19 mouse cellular contexts compared by ENCODE assay signal in genomic region chr4:148380562-148380961, GRCm38 (mm10).
DNase-seq lines count a peak whose midpoint lies in the region; ATAC-seq and TF ChIP-seq lines count a peak whose summit lies in the region.
"Had no signal": no experiment of that assay in that cellular context is flagged by ENCODE, and none has a peak within 500 bp of the region (broad histone marks: within the 10 kb centered on the region; RNA-seq: fewer than 3 reads in every experiment).

No protein-coding gene starts in this region.

- no peaks in the 10 kb centered on the region for H3K36me3 ChIP-seq in heart, adult 2 months (ENCODE audit: control insufficient read depth, insufficient read depth, low read length)
- no peaks in the 10 kb centered on the region for H3K36me3 ChIP-seq in heart, embryonic 11.5 days (ENCODE audit: control insufficient read depth, insufficient read depth, low read length)
- H3K36me3 ChIP-seq in liver, embryonic 14.5 days (replicated peaks; ENCODE audit: control insufficient read depth, insufficient read depth, low read depth): no peaks in the 10 kb centered on the region
- H3K36me3 ChIP-seq in liver, embryonic 12.5 days: no peaks in the 10 kb centered on the region
- H3K36me3 ChIP-seq: heart, embryonic 10.5 days; limb, embryonic 12.5 days; liver, embryonic 13.5 days had no signal

- H3K79me2 ChIP-seq in heart, adult 2 months (replicated peaks; ENCODE audit: control insufficient read depth, insufficient read depth, low read length): no peaks in the 10 kb centered on the region

- no peak for TF ChIP-seq POLR2A in heart, adult 2 months (IDR thresholded peaks at IDR 0.05; ENCODE audit: insufficient read depth, low read depth, low read length)

- no peak for TF ChIP-seq EP300 in heart, adult 2 months (IDR thresholded peaks at IDR 0.05; ENCODE audit: insufficient read depth, low read depth, low read length)
- no peak for TF ChIP-seq EP300 in liver, embryonic 14.5 days (IDR thresholded peaks at IDR 0.05; ENCODE audit: low read depth)

- no peak for ATAC-seq in heart, embryonic 11.5 days (replicated peaks; ENCODE audit: insufficient number of reproducible peaks, low FRiP score, low TSS enrichment)
- ATAC-seq in liver, embryonic 14.5 days (ENCODE audit: insufficient read depth): no peak
- ATAC-seq in liver, embryonic 12.5 days: no peak
- ATAC-seq: hindbrain, embryonic 16.5 days had no signal

- peaks cover 4% of the 10 kb centered on the region; the same call in 1 of the 2 replicates for H3K4me1 ChIP-seq in heart, adult 2 months (ENCODE audit: control insufficient read depth, insufficient read depth, low read length)
- H3K4me1 ChIP-seq in heart, embryonic 11.5 days (ENCODE audit: control insufficient read depth, insufficient read depth, low read length): peaks cover 4% of the 10 kb centered on the region; the same call in 1 of the 2 replicates
- H3K4me1 ChIP-seq in liver, embryonic 14.5 days (replicated peaks; ENCODE audit: control insufficient read depth in 2 of 2, insufficient read depth in 2 of 2, low read length in 1 of 2): no peaks in the 10 kb centered on the region
- no peaks in the 10 kb centered on the region for H3K4me1 ChIP-seq in liver, embryonic 12.5 days
- H3K4me1 ChIP-seq: liver, embryonic 13.5 days had no signal

- no peak overlapping the region for H3K27ac ChIP-seq in heart, adult 2 months
- no peak overlapping the region for H3K27ac ChIP-seq in heart, embryonic 11.5 days (ENCODE audit: low read depth, low read length)
- H3K27ac ChIP-seq in liver, embryonic 14.5 days: no peak overlapping the region
- H3K27ac ChIP-seq in liver, embryonic 12.5 days: no peak overlapping the region
- H3K27ac ChIP-seq: gastrocnemius, adult 2 months; heart, embryonic 10.5 days; kidney, postnatal 0 days; limb, embryonic 12.5 days; liver, embryonic 13.5 days; macrophage had no signal

- H3K27me3 ChIP-seq in heart, adult 2 months (ENCODE audit: control insufficient read depth, insufficient read depth, low read length): no peaks in the 10 kb centered on the region
- no peaks in the 10 kb centered on the region for H3K27me3 ChIP-seq in heart, embryonic 11.5 days (ENCODE audit: control insufficient read depth, insufficient read depth, low read length)
- no peaks in the 10 kb centered on the region for H3K27me3 ChIP-seq in liver, embryonic 14.5 days (ENCODE audit: control insufficient read depth, insufficient read depth, low read length)
- 0 out of 2 replicates have a peak, but pooled peaks cover 5% of the 10 kb centered on the region for H3K27me3 ChIP-seq in liver, embryonic 12.5 days (replicated peaks)
- H3K27me3 ChIP-seq: limb, embryonic 12.5 days; liver, embryonic 13.5 days had no signal

- H3K4me2 ChIP-seq in heart, embryonic 11.5 days: no peak overlapping the region
- H3K4me2 ChIP-seq in liver, embryonic 14.5 days (ENCODE audit: low read depth): no peak overlapping the region
- H3K4me2 ChIP-seq in liver, embryonic 12.5 days: no peak overlapping the region
- H3K4me2 ChIP-seq: limb, embryonic 12.5 days; liver, embryonic 13.5 days had no signal

- intact Hi-C loops in heart, adult 2 months (cut with DNase I): no loop called here

- no peak overlapping the region for H3K9ac ChIP-seq in heart, adult 2 months (ENCODE audit: low read depth, low read length)
- H3K9ac ChIP-seq in heart, embryonic 11.5 days (ENCODE audit: low read depth, low read length): no peak overlapping the region
- H3K9ac ChIP-seq in liver, embryonic 14.5 days (replicated peaks): no peak overlapping the region
- H3K9ac ChIP-seq in liver, embryonic 12.5 days: no peak overlapping the region
- H3K9ac ChIP-seq: limb, embryonic 12.5 days; liver, embryonic 13.5 days had no signal

- WGBS in heart, adult 2 months: 87% methylated on average over 6 of the region's 6 CpGs
- WGBS in heart, embryonic 11.5 days (ENCODE audit: insufficient replicate concordance): 82% methylated on average over 6 of the region's 6 CpGs
- WGBS in liver, embryonic 14.5 days (ENCODE audit: insufficient replicate concordance): 70% methylated on average over 6 of the region's 6 CpGs
- 65% methylated on average over 6 of the region's 6 CpGs for WGBS in liver, embryonic 12.5 days (ENCODE audit: insufficient replicate concordance)

- no peaks in the 10 kb centered on the region for H3K9me3 ChIP-seq in heart, embryonic 11.5 days (replicated peaks; ENCODE audit: control insufficient read depth, low read length)
- H3K9me3 ChIP-seq in liver, embryonic 14.5 days (ENCODE audit: control insufficient read depth, low read length): no peaks in the 10 kb centered on the region
- H3K9me3 ChIP-seq in liver, embryonic 12.5 days (replicated peaks): no peaks in the 10 kb centered on the region
- H3K9me3 ChIP-seq: heart, embryonic 10.5 days had no signal

- no peak for DNase-seq in heart, adult 2 months
- DNase-seq in liver, embryonic 14.5 days (ENCODE audit: low read depth in 3 of 3, low spot score in 3 of 3): no peak
- DNase-seq in A20 (ENCODE audit: low read depth, low spot score) (peak; percentile 26), R1 (ENCODE audit: low read depth, low spot score) (peak; percentile 61)
- no peak for DNase-seq in right cerebral cortex, postnatal 10 days (ENCODE audit: low spot score in 2 of 2)
- no peak for DNase-seq in gastrocnemius, postnatal 4 days (ENCODE audit: low spot score in 2 of 2)
- DNase-seq: cerebellum, adult 18-20 months; gastrocnemius, adult 2 months; kidney, adult 11 months; liver, embryonic 13.5 days; right cerebral cortex, postnatal 25 days; spleen, adult 18-20 months had no signal

- peak; percentile 25; the same call in 1 of the 2 replicates for TF ChIP-seq CTCF in heart, adult 2 months (IDR thresholded peaks at IDR 0.05)
- TF ChIP-seq CTCF in liver, embryonic 14.5 days (IDR thresholded peaks at IDR 0.05; ENCODE audit: low read depth): peak; percentile 43

- no peak overlapping the region for H3K4me3 ChIP-seq in heart, adult 2 months
- H3K4me3 ChIP-seq in heart, embryonic 11.5 days (ENCODE audit: low read depth, low read length): no peak overlapping the region
- H3K4me3 ChIP-seq in liver, embryonic 14.5 days (ENCODE audit: insufficient read depth in 1 of 2, low read depth in 2 of 2, low read length in 2 of 2): no peak overlapping the region
- no peak overlapping the region for H3K4me3 ChIP-seq in liver, embryonic 12.5 days
- H3K4me3 ChIP-seq: gastrocnemius, adult 2 months; heart, embryonic 10.5 days; limb, embryonic 12.5 days; liver, embryonic 13.5 days had no signal

Comparison
In these comparisons a context has a peak if more than half of its experiments do, and no peak if none do; other contexts are left out.
1. DNase-seq: peak in A20 (single experiment) and R1 (single experiment); none in heart, adult 2 months (0 of 2), liver, embryonic 14.5 days (0 of 3), right cerebral cortex, postnatal 10 days (0 of 2) and gastrocnemius, postnatal 4 days (0 of 2).